Mouse (Mus musculus) intestine, postnatal 0 days (tissue): Measurements from ENCODE around the gene Rassf3. TPM values are rescaled to one million over a fixed set of nuclear protein-coding genes. Genes with fewer than 3 reads are reported as not detected.

Experiments used
- ATAC-seq: fragments of 200-750 bp; cut with Nextera tagmentation; 2 replicates; pipeline ENCODE4 v1.8.0; 2017; ENCODE audit warnings: mild to moderate bottlenecking, moderate TSS enrichment, moderate library complexity
- H3K27ac ChIP-seq: fragments of 300-500 bp; sonication (generic); 2 replicates; pipeline ENCODE4 v1.5.1; 2014; ENCODE audit warnings: mild to moderate bottlenecking, low read depth, low read length, moderate library complexity
- H3K27me3 ChIP-seq: fragments of 300-500 bp; sonication (generic); replicated peaks from 2 replicates; pipeline ENCODE4 v1.6.1; 2014; ENCODE audit warnings: low read length, mixed read lengths; ENCODE audit not compliant: control insufficient read depth, insufficient read depth
- H3K36me3 ChIP-seq: fragments of 300-500 bp; sonication (generic); 2 replicates; pipeline ENCODE4 v1.6.1; 2014; ENCODE audit warnings: mild to moderate bottlenecking, moderate library complexity; ENCODE audit not compliant: control insufficient read depth, insufficient read depth
- H3K4me1 ChIP-seq: fragments of 300-500 bp; sonication (generic); replicated peaks from 2 replicates; pipeline ENCODE4 v1.6.1; 2014; ENCODE audit warnings: antibody characterized with exemption, low read length, mixed read lengths; ENCODE audit not compliant: control insufficient read depth, insufficient read depth
- H3K4me2 ChIP-seq: fragments of 300-500 bp; sonication (generic); replicated peaks from 2 replicates; pipeline ENCODE4 v1.6.1; 2014; ENCODE audit warnings: low read depth, mild to moderate bottlenecking, moderate library complexity
- H3K4me3 ChIP-seq: fragments of 300-500 bp; sonication (generic); 2 replicates; pipeline ENCODE4 v1.5.1; 2014; ENCODE audit warnings: low read depth, low read length
- H3K9ac ChIP-seq: fragments of 300-500 bp; sonication (generic); 2 replicates; pipeline ENCODE4 v1.6.1; 2014; ENCODE audit warnings: mild to moderate bottlenecking, low read depth, low read length
- H3K9me3 ChIP-seq: fragments of 300-500 bp; sonication (generic); 2 replicates; pipeline ENCODE4 v1.6.1; 2016; ENCODE audit warnings: mixed run types; ENCODE audit not compliant: control insufficient read depth
- CTCF ChIP-seq: sonication (generic); IDR thresholded peaks from 2 replicates; pipeline ENCODE4 v1.5.1; 2016; ENCODE audit warnings: low read depth, mild to moderate bottlenecking, control low read depth, antibody characterized with exemption, moderate library complexity
- WGBS: fragments of 180-500 bp; shearing (Covaris S2); extraction: QIAGEN DNeasy Blood & Tissue Kit; methylation state at CpG from one replicate; pipeline ENCODE4 v1.1.7; 2014; 5-methylcytosine and 5-hydroxymethylcytosine counted together
- polyA plus RNA-seq: library from polyadenylated mRNA; unstranded; fragments of >200 nt; fragmentation: Nextera tagmentation; extraction: Ambion mirVana; gene quantifications from 2 replicates; pipeline ENCODE4 v1.2.1, GENCODE M21; 2015

Rassf3 gene
- polyA plus RNA-seq, 1 experiment from 2014 or later: 16.7 TPM

DNA sequence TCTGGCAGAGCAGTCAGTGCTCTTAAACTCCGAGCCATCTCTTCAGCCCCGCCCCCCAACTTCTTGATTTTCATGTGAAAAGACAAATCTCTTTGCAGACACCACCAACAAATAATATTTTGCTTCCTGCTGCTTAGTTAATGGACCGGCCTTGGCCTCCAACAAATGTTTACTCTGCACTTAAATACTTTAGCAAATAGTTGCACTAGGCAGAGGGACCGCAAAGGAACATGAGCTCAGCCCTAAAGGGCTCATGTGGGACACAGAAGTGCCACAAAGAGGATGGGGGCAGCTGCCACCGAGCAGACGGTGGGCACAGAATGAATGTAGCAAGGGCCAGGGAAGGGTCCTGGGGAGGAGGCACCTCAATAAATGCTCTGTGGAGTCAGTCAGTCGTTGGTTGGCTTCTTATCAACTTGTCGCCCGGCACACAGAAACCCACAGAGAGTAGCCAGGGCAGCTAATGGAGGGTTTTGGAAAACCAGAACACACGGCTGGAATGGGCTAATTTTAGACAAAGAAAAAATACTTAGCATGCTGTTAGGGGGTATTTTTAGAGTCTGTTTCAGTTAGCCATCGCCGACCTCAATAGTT lies 44.0 kb downstream of the Rassf3 start:
- Histone ChIP-seq H3K9ac (no peak overlapping the region), H3K4me1 (peaks cover 43% of the 10 kb centered on the region), H3K4me2 (0 out of 2 replicates have a peak overlapping the region, but pooled peaks have one; percentile 17), H3K9me3 (no peaks in the 10 kb centered on the region), H3K27me3 (no peaks in the 10 kb centered on the region), H3K27ac (peak overlapping the region; percentile 58), H3K36me3 (no peaks in the 10 kb centered on the region), H3K4me3 (no peak overlapping the region)
- ATAC-seq: no peak
- WGBS: 18% methylated on average over 12 of the region's 12 CpGs
- TF ChIP-seq CTCF: no peak

DNA sequence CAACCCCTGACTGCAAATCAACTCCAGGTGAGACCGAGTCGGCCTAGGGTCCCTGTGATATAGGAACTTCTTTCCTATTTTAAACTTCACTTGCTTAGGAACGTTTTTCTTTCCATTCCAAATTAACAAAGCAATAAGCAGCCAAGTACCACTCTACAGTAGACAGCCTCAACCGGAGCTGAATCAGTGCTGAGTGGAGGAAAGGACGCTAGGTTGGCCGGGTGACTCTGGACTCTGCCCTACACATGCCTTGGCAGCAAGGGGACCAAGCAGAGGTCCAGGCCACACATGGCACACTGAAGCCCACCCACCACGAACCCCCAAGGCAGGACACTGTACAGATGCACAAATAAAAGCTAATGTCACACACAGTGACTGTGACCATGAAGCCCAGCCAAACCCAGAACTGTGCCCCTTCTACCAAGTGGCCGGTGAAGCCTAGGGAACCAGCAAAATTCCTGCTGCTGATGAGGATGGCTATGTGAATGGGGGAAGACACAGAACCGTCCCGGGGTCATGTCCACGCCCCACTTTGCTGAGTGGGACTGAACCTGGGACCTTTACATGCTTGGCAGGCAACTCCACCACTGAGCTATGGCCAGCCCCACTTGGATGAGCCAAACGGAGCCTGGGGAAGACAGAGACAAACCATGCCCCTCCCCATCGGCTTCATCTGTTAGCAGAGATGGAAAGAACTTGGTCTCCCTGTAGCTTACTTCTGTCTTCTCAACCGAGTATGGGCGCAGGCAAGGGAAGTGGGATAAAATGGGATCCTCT lies 45.2 kb downstream of the Rassf3 start:
- H3K27me3 ChIP-seq: no peaks in the 10 kb centered on the region
- H3K4me2 ChIP-seq: no peak overlapping the region
- no peaks in the 10 kb centered on the region for H3K9me3 ChIP-seq
- H3K27ac ChIP-seq: peak overlapping the region; percentile 46; the same call in 1 of the 2 replicates
- 56% methylated on average over 15 of the region's 15 CpGs for WGBS
- no peak for ATAC-seq
- no peak for TF ChIP-seq CTCF
- H3K4me1 ChIP-seq: peaks cover 46% of the 10 kb centered on the region
- H3K36me3 ChIP-seq: no peaks in the 10 kb centered on the region
- no peak overlapping the region for H3K4me3 ChIP-seq
- no peak overlapping the region for H3K9ac ChIP-seq

DNA sequence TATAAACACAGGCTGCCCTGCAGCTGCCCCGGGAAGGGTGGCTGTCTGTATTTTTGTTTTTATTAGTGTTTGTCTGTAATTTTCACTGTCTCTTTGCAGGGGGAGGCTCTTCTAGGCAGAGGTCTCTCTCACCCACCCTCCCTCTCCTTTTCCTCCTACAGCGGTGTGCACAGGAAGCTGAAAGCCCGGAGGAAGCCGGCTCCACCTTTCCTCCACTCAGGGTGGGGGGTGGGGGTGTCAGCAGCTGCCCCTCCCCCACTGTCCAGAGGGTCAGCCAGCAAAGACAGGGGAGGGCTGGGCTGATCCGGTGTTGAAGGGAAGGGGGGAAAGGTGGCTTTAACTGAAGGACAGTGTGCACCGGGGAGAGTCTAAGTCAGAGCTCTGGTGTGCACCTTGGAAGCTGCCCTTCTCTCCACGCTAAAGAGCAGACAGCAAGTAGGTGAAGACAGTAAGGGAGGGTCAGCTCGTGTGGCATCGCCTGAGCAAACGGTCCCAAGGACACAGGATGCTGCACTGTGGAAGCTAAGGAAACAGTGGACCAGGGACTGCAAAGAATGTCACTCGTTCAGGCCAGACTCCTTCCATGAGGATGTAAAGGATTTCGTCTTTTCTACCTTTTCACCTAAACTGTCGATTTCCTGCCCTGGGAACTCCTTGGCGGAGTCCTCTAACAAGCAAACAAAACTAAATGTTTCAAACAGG lies 46.0 kb downstream of the Rassf3 start:
- H3K4me2 ChIP-seq: peak overlapping the region; percentile 37
- H3K27ac ChIP-seq: peak overlapping the region; percentile 46
- no peaks in the 10 kb centered on the region for H3K27me3 ChIP-seq
- ATAC-seq: no peak
- H3K9ac ChIP-seq: 0 out of 2 replicates have a peak overlapping the region, but pooled peaks have one; percentile 22
- no peak for TF ChIP-seq CTCF
- H3K4me1 ChIP-seq: peaks cover 54% of the 10 kb centered on the region
- H3K36me3 ChIP-seq: no peaks in the 10 kb centered on the region
- 25% methylated on average over 14 of the region's 14 CpGs for WGBS
- no peak overlapping the region for H3K4me3 ChIP-seq
- H3K9me3 ChIP-seq: no peaks in the 10 kb centered on the region

DNA sequence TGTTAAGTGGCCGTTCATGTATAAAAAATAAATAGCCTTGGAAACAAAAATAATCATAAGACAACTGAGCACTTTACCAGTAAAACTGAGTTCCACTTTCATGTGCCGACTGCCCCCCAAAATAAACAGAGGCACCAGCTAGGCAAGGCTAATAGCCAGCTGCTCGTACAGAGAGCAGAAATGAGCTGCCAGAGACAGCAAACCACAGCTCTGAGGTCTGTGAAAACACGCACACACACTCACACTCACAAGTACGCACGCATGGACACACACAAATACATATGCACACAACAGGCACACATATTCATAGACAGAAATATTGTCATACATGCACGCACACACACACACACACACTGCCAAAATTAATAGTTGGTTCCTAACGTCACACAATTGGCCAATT lies 46.6 kb downstream of the Rassf3 start:
- H3K27me3 ChIP-seq: no peaks in the 10 kb centered on the region
- no peaks in the 10 kb centered on the region for H3K9me3 ChIP-seq
- no peak overlapping the region for H3K9ac ChIP-seq
- no peak overlapping the region for H3K4me3 ChIP-seq
- peaks cover 55% of the 10 kb centered on the region for H3K4me1 ChIP-seq
- ATAC-seq: no peak
- TF ChIP-seq CTCF: no peak
- peak overlapping the region; percentile 37 for H3K4me2 ChIP-seq
- H3K36me3 ChIP-seq: no peaks in the 10 kb centered on the region
- H3K27ac ChIP-seq: peak overlapping the region; percentile 46
- whole genome bisulfite sequencing: 21% methylated on average over 8 of the region's 8 CpGs

DNA sequence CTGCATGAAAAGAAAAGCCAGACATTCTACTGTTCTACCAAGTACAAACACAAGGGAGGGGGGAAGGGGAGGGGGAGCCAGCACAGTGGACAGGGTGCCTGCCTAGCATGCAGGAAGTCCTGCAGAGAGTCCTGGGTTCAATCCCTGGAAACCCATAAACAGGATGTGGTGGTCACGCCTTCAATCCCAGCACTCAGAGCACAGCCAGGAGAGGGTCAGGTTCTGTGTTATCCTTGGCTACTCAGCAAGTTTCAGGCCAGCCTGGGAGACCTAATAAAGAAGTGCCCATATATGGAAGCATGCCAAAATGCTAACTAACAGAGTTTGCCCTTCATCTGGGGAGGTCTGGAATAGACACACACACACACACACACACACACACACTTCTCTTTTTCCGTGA lies 47.1 kb downstream of the Rassf3 start:
- peak overlapping the region; percentile 35; the same call in 1 of the 2 replicates for H3K27ac ChIP-seq
- no peak overlapping the region for H3K4me3 ChIP-seq
- H3K9me3 ChIP-seq: no peaks in the 10 kb centered on the region
- no peaks in the 10 kb centered on the region for H3K36me3 ChIP-seq
- peaks cover 56% of the 10 kb centered on the region for H3K4me1 ChIP-seq
- ATAC-seq: no peak
- 15% methylated on average over 2 of the region's 2 CpGs for WGBS
- no peak for TF ChIP-seq CTCF
- H3K27me3 ChIP-seq: no peaks in the 10 kb centered on the region
- no peak overlapping the region for H3K9ac ChIP-seq
- H3K4me2 ChIP-seq: 0 out of 2 replicates have a peak overlapping the region, but pooled peaks have one; percentile 17

DNA sequence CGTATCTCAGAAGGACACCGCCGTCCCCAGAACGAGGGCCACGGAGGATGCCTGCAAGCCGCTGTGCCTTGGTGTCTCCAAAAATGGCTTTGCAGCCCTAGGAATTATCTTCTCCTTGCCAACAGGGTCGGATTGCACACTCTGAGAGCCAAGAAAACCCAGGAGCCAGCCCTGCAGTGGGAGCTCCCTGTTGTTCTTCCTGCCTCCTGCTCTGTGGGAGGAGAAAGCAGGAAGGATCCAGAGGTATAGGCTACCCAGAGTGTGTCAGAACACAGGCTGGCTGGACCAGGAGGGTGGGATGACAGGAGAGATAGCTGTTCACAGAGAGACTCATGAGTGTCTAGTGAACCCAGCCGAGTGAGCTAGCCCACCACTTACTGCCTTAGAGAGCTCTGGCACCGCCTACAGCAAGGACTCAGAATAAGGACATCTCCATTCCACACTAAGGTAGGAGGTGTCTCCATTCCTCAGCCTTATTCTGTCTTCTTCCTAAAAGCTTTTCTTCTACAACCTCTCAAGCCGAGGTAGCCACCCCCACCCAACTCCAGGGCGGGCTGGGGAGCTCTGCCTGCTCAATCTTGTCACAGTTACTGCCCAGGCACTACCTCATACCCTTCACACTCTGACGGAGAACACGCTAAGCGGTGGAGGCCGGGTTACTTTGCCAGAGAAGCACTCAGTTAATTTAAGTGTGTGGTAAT lies 48.0 kb downstream of the Rassf3 start:
- Histone ChIP-seq H3K4me1 (peaks cover 59% of the 10 kb centered on the region), H3K4me2 (no peak overlapping the region), H3K4me3 (no peak overlapping the region), H3K27me3 (no peaks in the 10 kb centered on the region), H3K27ac (no peak overlapping the region), H3K36me3 (peaks cover 3% of the 10 kb centered on the region; the same call in 1 of the 2 replicates), H3K9ac (no peak overlapping the region), H3K9me3 (no peaks in the 10 kb centered on the region)
- TF ChIP-seq CTCF: no peak
- no peak for ATAC-seq
- 85% methylated on average over 15 of the region's 15 CpGs for WGBS
